Mouse (Mus musculus) layer of hippocampus, adult 8-10 months (tissue): ENCODE measurements at regions not wholly inside any gene's neighbourhood (a gene's known extent, or its start where the extent isn't known, plus 50 kb on each side); places are given as distances from the start of the nearest gene placed in this dataset.
A peak's percentile ranks its signal among the peaks of the same experiment; 100 is the strongest.

Experiments
- DNase-seq, 2 experiments: peaks; one replicate each; pipeline ENCODE4 v3.0.0; 2022; ENCODE audit warnings: low spot score in 2 of 2

DNA sequence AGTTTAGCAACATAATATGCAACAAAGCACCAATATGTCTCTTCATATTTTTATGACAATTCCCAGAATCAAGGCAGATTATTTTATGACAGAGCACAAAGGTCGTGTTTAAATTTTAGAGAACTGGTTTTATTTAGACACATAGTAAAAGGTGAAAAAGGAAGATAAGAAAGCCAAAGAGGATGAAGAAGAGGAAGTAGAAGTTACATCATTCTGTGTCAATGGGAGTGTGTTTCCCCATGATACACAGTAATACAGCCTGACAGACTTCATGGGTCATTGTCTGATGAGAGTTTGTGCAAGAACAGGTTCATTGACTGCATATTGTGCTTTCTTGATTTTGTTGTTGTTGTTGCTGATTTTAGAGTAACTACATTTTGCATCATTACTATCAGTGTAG, 1053.7 kb upstream of the Adgrl3 start:
- no peak for DNase-seq

DNA sequence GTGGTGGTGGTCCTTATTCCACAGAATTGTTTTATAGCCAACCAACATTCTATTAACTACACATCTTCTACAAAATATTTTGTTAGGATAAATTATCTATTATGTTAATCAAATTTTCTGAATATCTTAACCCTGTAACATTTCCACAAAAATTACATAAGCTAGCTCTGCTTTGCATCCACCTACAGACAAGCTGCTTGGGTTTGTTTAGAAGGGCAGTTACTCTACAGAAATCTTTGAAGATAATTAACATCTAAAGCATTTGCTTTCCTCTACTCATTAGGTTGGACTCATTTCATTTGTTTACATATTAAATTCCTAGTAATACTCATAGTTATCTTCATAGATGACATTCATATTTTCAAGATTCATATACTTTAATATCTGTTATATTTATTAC, 1014.5 kb upstream of the Adgrl3 start:
- no peak for DNase-seq

DNA sequence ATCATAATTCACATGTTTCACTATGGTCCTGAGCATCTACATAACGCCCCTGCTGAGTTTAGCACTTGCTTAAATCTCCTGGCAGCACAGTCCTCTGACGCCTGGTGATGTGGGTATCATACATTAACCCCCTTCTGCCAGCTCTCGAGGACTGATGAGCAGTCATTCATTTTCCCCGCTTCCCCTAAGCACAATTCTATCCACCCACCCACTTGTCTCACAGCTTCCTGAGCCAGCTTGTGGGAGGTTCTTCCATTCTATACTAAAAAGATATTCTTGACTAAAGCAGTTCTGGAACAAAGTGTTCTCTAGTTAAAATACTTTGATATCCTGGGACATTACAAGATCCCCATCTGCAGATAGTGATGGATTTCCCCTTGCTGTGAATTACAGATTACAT, 981.1 kb upstream of the Adgrl3 start:
- peak; percentile 3 to 4 for DNase-seq

DNA sequence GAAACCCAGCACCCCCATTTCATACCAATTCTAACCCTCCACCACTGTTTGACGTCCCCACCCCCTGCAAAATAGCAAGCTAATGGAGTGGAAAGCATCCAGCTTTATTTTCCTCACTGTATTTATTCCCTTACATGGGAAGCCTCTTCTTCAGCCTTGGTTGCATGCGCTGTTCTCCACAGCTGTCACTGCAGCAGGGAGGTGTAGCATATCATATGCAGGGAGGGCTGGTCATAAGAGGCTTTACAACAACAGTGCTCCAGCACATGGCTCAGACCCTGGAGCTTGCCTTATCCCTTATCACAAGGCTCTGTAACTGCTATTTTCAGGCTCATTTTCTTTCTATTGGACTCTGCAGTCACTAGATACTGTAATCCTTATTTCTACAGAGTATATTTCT, 980.5 kb upstream of the Adgrl3 start:
- no peak for DNase-seq
